Mouse (Mus musculus) right cerebral cortex, postnatal 25 days (tissue): ENCODE data around the gene Zdhhc25.
A peak's percentile ranks its signal among the peaks of the same experiment; 100 is the strongest.

Source experiments
- DNase-seq: peaks from one replicate; pipeline ENCODE4 v3.0.0; 2022

Zdhhc25 gene

DNA sequence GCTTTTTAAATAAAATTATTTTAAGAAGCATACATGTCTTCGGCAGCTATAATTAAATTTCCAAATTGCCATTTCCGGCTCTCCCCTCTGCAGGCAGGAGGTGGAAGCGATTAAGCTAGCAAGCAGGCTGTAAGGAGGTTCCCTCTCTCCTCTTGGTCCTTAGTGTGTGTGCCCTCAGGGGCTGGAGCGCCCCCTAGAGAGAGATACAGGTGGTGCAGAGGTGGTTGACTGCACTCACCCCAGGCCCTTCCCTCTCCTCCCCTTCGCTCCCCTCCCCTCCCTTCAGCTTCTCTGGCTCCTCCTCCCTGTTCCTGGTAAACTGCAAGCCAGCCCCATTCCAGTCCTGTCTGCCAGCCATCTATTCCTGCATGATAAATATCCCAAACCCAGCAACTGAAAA is 35.1 kb downstream of the Zdhhc25 start:
- no peak for DNase-seq

DNA sequence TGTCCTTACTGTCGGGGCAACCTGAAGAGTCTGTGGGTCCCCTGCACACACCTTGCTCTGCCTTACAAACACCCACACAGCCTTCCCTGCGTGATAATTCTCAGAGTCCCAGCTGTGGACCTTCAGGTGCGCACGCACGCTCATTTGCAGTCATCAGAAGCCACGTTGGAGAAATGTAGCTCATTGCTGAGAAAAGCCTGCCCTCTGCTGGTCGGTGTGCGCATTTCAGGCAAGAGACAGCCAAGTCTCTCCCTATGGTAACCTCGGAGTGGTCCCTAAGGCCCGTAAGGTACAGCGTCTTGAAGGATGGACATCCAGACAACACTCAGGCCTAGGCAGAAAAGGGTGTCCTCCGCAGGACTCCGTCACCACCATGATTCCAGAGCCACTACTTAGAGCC is 50.9 kb downstream of the Zdhhc25 start:
- DNase-seq = peak; percentile 70
